Mouse (Mus musculus) heart, postnatal 0 days (tissue): ENCODE data around the gene Kcnc2.

Experiments used
- CTCF ChIP-seq: IDR thresholded peaks from 2 replicates; pipeline ENCODE4 v1.5.1; 2016; ENCODE audit warnings: antibody characterized with exemption, control low read depth, low read depth
- EP300 ChIP-seq: IDR thresholded peaks from 2 replicates; pipeline ENCODE4 v1.6.1; 2016; ENCODE audit warnings: antibody characterized with exemption, low read depth

DNA sequence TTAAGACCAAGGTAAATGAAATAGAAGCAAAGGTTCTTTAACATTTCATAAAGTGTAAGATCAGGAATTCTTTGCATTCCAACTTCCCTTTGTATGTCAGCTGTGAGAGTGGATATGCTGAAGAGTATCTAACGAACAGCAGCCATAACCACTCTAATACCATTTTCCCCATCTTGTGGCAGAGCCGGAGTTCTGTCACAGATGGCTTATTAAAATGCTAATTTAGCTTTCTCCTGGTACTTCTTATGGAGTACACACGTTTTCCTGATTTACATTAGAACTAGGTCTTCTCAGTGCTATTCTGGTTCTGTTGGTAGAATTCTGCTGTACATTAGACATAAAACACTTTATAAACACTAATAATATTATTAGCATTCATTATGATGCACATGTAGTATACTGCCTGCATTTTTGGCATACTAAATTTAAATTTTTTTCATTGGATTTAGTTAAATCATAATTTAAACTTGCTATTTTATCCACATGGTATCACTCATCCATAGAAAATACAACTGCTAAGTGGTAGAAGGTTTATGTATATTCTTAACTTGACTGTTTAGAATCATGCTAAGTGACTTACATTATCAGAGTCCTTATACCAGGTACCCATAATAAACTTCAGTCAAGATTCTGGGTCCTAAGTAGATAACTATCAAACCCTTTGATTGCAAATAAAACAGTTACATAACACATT is 86.9 kb downstream of the Kcnc2 start:
- TF ChIP-seq CTCF: no peak
- no peak for TF ChIP-seq EP300
